Mouse (Mus musculus) CD8-positive naive resting alpha-beta T cell, adult 2 months (primary cell): ENCODE data around the gene Polr2i.

ENCODE experiments used
- DNase-seq, 2 experiments: peaks; one replicate each; pipeline ENCODE4 v3.0.0; 2022; ENCODE audit warnings: low read depth in 2 of 2, low spot score in 2 of 2

Gene Polr2i

DNA sequence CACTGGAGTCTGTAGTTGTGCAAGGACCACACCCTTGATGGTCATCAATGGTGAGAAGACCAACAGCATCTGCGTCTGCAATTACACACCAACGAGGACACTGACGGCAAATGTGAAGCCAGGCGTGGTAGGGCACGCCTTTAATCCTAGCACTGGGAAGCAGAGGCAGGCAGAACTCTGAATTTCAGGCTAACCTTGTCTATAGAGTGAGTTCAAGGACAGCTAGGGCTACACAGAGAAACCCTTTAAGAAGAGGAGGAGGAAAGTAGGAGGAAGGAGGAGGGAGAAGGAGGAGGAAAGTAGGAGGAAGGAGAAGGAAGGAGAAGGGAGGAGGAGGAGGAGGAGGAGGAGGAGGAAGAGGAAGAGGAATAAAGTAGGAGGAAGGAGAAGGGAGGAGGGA lies 33.8 kb downstream of the Polr2i start:
- no peak for DNase-seq

DNA sequence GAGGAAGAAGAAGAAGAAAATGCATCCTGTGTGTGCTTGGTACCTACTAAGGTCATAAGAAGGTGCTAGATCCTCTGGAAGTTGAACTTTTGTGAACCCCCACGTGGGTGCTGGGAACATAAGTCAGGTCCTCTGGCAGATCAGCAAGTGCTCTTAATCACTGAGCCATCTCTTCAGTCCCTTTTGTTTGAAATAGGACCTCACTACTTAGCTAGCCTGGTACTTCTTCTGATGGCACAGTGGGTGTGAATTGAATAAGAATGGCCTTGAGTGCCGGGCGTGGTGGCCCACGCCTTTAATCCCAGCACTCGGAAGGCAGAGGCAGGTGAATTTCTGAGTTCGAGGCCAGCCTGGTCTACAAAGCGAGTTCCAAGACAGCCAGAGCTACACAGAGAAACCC lies 34.2 kb downstream of the Polr2i start:
- no peak for DNase-seq

GRCm38 (mm10) chr7:30266780-30267179 lies 35.0 kb downstream of the Polr2i start:
- no peak for DNase-seq

DNA sequence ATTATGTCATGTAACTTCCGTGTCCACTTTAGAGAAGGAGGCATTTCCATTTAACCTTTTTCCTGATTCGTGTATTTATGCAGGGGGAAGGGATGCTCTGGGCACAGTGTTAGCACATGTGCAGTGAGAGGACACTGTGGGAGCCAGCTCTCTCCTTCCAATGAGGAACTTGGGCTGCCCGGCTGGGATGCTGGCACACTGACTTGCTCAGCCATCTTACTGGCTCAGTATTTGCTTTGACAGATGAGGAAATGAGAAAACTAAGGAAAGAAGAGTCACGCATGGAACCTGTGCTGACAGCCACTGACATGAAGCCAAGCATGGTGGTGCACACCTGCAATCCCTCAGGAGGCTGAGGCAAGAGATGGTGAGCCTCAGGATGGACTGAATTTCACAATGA lies 37.9 kb downstream of the Polr2i start:
- DNase-seq = no peak

DNA sequence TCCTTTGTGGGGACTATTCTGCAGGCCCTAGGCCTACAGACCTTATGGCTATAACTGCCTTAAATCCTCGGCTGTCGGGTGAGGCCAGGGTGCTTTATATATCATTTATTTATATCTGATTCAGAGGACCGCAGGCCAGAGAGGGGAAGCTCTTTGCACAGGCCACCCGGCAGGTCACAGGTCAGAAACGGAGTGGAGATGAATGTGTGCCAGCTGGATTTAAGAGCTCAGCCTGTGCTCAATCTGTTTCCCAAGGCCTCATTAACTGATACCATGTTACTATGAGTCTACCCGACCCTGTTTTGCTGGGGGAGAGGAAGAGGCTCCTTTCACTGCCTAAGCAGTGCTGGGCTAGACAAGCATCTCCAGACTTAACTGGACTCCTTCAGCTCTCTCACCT lies 42.6 kb downstream of the Polr2i start:
- DNase-seq = no peak

GRCm38 (mm10) chr7:30278911-30279310 lies 47.2 kb downstream of the Polr2i start:
- no peak for DNase-seq

GRCm38 (mm10) chr7:30279536-30279935 lies 47.8 kb downstream of the Polr2i start:
- DNase-seq = no peak

DNA sequence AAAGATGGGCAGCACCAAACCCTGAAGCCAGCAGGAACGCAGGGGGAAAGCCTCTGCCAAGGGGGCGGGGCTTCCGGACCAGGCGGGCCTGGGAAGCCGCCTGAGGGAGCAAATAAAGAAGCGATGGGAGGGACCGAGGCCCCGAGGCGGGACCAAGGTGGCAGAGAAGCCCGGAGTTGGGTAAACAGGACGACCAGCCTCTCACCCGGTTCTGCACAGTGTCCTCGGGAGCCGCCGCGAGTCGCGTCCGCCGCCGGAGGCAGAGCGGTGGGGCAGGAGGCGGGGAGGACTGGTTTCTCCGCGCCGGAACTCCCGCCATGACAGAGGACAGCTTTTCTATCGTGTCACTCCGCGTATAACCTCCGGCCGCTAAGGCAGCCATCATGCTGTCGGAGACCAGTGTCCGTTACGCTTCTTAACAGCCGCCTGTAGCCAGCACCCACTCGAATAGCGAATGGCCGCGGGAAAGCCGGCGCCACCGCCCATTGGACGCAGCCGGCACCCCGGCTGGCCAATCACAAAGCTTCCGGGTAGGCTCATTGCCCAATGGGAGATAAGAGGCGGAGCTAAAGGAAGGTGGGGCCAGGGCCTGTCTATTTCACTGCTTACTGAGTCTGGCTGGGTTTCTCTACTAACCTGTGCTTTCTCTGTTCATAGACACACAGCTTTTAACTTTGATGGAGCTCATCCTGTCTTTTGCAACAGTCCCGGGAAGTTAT lies 48.4 kb downstream of the Polr2i start, which contains the start of the genes Thap8 and Wdr62:
Thap8 (plus strand) TSS at position 144 of the 719 bp plus-strand sequence.
Wdr62 (minus strand) TSS at position 469 of the 719 bp plus-strand sequence.
- peak; percentile 85 to 87 for DNase-seq

DNA sequence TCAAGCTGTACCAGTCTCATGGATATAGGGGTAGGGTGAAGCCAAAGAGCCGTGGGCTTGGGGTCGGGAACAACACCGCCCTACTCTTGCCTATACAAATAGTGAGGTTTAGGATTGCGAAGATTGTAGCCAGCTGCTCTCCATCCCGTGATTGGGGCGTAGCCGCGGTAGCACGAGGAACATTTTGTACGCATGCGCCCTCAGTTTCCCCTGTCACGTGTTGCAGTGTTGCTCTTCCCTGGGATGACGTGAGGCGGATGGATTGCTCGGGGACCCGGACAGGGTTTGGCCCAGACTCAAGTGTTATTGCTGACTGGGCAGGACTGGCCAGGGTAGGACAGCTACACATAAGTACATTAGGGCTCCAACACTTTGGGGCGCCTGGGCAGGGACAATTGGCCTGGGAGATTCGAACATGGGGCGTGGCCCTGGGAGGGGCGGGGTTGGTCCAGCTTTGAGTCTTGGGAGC lies 49.0 kb downstream of the Polr2i start:
- DNase-seq = peak; percentile 59 to 69

GRCm38 (mm10) chr7:30281522-30281921 lies 49.8 kb downstream of the Polr2i start:
- DNase-seq = no peak

- no peak for DNase-seq
Observed at GRCm38 (mm10) chr7:30282740-30283139, 51.0 kb downstream of the Polr2i start.
